Mouse (Mus musculus): ENCODE results near the gene Plpp3.

Plpp3 gene

DNA sequence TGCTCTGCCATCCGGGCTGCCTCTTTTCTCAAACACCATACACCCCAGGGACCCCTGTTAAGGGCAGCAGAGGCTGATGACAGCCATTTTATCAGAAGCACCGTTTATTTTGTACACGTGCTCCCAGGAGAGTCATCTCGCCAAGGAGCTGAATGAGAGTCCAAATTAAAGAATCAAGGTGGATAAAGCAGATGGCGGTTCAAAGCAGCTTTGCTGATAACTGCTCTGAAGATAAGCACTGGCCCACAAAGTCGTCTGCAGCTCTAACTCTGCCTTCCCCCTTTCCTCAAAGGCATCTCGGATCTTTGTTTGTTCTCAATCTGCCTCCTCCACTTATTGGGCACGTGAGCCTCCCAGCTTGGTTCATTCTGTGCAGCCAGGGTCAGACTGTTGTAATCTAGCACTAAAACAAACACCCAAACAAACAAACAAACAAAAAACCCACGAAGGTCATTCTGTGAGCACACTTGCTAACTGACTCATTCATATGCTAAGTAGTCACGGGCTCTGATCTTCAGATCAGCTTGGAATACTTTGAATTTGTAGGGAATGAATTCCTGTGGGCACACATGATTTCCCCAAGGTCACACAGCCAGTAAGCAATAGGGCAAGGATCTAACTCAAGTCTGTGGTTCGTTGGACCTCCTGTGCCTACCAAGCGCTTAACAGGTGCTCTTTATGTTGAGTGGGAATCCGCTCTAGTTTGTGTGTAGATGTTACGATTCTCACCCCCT, 119.1 kb downstream of the Plpp3 start:
- ChIA-PET CTCF (interaction anchor here in 2 of 4 experiments (0.8 to 1.1 kb wide), 4 partner anchors 25 to 52 kb away, joined by 3 to 5 read pairs (median 4); no protein-coding TSS in a partner anchor), POLR2A (interaction anchor here (0.6 to 12.7 kb wide), 111 partner anchors 8 to 1596 kb away, joined by 3 to 257 read pairs (median 6); partner anchors contain the start of gene Plpp3 (in 3 of the 4))

DNA sequence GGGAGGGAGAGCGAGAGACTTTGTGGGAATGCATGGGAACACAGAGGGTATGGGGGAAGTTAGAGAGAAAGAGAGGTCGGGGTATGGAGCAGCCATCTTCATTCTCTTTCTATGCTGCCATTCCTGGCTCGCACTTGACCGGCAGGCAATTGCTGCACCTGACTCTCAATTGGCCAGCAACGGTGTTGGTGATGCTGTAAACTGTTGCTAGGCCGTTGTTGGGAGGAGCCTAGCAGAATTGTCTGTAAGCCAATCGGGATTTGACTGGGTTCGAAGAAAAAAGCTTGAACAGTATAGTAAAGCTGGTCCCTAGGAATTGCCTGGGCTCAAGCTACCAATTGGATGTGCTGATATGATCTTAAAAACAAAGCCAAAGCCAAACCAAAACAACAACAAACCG, 121.0 kb downstream of the Plpp3 start:
- ChIA-PET POLR2A (interaction anchor here (0.5 to 12.7 kb wide), 59 partner anchors 9 to 123 kb away, joined by 3 to 257 read pairs (median 5); partner anchors contain the start of gene Plpp3 (in 3 of the 4)), CTCF (interaction anchor here in 1 of 4 experiments (0.7 kb wide), 1 partner anchor 32 kb away, joined by 3 read pairs; no protein-coding TSS in a partner anchor)

DNA sequence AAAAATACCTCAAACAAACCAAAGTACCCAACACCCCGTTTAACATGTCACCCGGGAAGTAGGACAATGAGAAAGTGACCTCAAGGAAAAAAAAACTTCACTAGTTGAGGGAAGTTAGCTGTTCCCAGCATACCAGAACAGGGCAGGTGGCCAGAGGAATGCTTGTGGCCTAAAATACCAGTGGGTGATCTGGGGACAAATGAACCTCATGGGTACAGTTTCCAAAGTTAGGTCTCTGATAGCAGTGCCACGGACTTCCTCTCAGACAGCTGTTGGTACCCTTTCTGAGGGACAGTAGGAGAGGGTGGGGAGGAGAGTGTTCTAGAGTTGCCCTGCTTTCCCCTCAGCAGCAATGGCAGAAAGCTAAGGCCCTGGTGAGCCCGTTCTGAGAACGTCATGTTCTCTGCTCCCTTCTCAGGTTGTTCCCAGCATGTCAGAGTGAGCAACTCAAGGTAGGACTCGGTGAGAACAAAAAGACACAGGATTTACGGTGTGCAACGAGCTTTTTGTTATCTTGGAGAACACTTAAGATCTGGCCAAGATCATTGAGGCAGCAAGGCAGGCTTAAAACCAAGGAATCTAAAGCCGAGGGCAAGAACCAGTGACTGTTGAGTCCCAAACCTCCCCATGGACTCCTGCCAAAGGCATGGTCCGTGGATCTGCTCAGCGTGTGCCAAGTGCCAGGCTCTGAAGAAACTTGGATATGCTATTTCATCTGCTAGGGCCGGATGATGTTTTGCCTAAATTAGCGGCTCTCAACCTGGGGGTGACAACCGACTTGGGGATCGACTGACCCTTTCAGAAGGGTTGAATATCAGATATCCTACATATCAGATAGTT, 121.6 kb downstream of the Plpp3 start:
- POLR2A ChIA-PET = interaction anchor here in 3 of 4 experiments (0.6 to 12.7 kb wide), 58 partner anchors 9 to 124 kb away, joined by 3 to 257 read pairs (median 5); partner anchors contain the start of gene Plpp3 (in 3 of the 3)

DNA sequence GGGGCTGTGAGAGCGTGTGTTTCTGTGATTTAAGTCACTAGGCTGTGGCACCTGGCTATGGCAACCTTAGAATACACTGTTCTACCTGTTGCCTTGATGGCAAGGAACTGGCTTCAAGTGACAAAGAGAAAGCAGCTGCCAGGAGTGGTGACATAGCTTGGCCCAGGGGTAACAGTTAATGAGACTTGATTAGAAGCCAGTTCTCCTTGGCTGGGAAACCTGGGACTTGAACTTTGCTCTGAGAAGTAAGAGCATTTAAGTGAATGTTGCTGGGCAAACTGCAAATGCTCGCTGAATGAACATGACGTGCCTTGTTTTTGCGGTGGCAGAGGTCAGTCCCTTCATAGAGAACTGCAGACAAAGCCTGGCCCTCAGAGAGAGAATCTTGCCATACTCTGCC, 122.7 kb downstream of the Plpp3 start:
- CTCF ChIA-PET = no interaction called here
- POLR2A ChIA-PET = interaction anchor here in 3 of 4 experiments (0.6 to 12.7 kb wide), 15 partner anchors 7 to 125 kb away, joined by 3 to 257 read pairs (median 43); partner anchors contain the start of gene Plpp3 (in 2 of the 3)

More for the DNA sequence above, 121.6 kb downstream of the Plpp3 start:
- CTCF ChIA-PET = interaction anchor here in 1 of 4 experiments (0.7 kb wide), 1 partner anchor 33 kb away, joined by 3 read pairs; no protein-coding TSS in a partner anchor

DNA sequence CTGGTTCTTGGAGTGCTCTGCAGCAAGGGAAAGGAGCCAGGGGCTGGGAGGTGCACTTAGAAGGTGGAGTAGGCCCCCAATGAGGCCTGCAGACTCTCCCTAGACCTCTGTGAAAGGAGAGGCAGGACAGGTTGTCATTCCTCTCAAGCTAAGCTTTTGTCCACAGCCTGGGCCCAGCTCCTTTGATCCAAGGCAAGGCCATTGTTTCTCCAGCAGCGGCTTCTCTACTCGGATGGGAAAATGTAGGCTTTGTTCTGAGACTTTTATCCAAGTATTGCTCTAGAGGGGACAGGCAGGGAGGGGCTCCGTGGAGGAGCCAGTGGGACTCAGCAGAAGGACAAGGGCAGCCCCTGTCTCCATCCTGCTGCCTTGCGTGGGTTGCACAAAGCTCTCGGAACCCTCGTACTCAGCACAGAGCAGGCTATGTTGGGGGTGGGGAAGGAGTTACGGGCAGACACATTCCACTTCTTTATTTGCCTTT, 124.6 kb downstream of the Plpp3 start:
- CTCF ChIA-PET = no interaction called here
- POLR2A ChIA-PET = interaction anchor here in 3 of 4 experiments (0.6 to 12.7 kb wide), 60 partner anchors 7 to 891 kb away, joined by 3 to 257 read pairs (median 6); partner anchors contain the start of gene Plpp3 (in 3 of the 3)
